Mouse (Mus musculus) CD8-positive naive resting alpha-beta T cell, adult 2 months (primary cell): ENCODE results near the gene Tmem106a.
A peak's percentile ranks its signal among the peaks of the same experiment; 100 is the strongest.
"Not testable (repeated sequence)": the region's sequence is repeated elsewhere in the genome, so short reads cannot be mapped to it uniquely, and the experiment has no call there.

Source experiments
- DNase-seq, 2 experiments: peaks; one replicate each; pipeline ENCODE4 v3.0.0; 2022; ENCODE audit warnings: low read depth in 2 of 2, low spot score in 2 of 2

Gene Tmem106a

DNA sequence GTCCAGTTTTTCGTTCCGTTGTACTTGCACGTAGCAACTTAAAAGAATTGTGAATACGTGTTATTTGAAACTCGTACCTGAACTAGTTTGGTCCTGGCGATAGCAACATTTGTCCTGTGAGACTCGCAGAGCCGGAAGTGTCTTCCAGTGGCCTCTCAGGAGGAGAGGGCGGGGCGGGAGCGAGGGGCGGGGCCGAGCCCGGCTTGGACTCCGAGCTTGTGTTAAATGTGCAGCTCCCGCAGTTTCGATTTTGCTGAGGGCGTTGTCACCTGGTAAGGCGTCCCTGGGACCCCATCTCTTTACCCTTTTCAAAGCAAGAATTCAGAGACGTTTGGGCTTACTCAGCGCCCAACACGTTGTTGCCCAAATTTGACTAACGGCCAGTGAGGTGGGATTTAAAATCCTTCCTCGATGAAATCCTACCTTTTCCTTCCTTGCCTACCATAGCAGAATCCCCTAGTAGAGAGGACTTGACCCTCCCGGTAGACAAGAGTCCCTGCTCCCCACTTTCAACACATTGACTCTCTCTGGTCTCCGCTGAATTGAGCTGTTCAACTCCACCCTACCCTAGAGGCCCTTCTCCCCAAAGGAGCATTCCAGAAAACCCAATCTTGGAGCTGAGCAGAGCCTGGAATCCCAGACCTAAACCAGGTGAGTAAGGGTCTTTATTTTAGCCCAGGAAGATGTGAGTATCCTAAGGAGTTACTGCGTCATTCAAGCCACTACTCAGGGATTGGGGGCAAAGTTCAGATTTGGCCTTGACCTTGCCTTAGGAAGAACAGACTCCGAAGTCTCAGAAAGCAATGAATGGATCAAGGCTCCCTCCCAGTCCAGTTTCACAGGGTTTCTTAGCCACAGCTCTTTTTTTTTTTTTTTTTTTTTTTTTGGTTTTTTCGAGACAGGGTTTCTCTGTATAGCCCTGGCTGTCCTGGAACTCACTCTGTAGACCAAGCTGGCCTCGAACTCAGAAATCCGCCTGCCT lies at the start of gene Tmem106a:
Gene Tmem106a, plus strand, starts transcription at position 189 of the 982 bp plus-strand sequence.
- peak; percentile 11 to 28 for DNase-seq

DNA sequence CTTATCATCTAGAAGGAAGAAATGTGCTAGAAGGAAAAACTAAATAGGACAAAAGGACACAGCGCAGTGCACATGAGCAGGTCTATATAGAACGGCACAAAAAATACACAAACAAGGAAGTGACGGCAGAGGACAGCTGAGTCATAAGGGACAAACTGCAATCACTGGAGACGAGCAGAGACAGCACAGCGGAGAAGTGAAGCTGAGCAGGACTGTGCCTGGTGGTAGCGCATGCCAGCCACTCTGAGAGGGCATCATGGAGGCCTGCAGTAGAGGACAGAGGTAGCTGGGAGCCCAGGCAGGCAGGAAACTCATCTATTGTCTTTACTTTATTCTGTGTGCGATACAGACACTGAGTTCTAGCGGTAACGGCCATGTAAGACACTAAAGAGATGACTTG lies 38.5 kb upstream of the Tmem106a start:
- no peak for DNase-seq

DNA sequence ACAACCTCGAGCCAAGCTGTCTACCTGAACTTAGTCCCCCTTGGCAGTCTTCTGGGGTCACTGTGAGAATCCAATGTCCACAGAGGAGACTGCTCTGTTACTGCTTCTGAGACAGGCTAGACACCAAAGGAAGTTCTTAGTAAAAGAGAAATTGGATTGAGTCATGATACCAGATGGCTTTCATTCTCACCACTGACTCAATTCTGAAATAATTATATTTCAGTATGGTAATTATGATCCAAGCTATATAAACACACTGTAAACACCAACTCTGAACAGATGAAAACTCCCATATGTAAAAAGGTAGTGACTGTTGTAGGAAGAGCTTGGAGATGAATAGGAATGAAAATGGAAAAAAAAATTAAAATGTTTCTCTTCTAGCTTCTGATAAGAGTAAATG lies 37.9 kb upstream of the Tmem106a start:
- no peak for DNase-seq

DNA sequence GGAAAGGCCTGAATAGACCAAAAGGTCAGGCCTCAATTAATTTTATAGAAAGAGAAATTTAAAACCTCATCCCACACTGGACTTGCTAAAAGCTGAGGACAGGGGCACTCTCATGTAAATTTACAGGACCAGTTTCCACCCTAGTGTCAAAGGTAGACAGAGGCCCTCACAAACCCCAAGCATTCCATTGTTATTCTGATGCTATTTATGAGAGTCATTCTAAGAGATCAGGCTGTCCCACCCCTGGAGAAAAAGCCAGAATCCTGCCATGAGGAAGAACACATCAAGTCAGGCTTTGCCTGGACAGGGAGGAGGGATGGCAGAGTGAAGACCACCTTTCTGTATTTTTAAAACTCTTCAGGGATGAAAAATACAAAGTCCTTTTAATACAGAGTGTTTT lies 33.5 kb upstream of the Tmem106a start:
- DNase-seq = no peak

DNA sequence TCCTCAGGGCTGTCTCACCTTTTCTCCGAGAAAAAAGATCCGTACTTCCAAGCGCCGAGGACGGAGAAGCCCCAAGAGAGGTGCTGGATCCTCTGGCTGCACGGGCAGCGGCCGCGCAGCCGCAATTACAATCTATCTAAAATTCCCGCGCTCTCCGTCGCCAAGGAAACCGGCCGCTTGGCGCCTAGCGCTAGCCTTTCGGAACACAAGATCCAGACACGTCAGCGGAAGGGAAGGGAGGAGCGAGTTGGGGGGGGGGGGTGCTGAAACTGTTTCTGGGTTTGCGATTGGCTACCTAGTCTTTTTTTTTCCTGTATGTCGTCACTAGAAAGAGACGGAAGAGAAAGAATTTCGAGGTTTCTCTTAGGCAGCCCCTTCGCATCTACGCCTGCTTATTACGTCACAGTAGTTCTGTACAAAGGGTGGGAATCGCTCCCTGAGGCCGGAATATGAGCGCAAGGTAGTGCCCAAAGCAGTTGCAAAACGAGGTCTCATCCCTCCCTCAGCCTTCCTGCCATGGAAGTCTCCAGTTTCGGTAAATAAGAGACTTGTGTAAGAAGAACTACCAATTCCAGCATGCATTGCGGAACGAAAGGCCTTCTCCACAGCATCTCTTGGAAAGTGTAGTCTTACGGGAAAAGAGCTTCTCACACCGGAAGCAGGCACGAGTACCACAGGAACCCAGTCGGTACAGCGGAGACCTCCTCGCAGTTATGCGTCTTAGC lies 30.1 kb upstream of the Tmem106a start, which contains the start of the genes Brca1 and Nbr1:
Gene Brca1, minus strand, starts transcription at position 205 of the 725 bp plus-strand sequence.
Gene Nbr1, plus strand, starts transcription at position 399 of the 725 bp plus-strand sequence.
- peak; percentile 82 to 86 for DNase-seq

DNA sequence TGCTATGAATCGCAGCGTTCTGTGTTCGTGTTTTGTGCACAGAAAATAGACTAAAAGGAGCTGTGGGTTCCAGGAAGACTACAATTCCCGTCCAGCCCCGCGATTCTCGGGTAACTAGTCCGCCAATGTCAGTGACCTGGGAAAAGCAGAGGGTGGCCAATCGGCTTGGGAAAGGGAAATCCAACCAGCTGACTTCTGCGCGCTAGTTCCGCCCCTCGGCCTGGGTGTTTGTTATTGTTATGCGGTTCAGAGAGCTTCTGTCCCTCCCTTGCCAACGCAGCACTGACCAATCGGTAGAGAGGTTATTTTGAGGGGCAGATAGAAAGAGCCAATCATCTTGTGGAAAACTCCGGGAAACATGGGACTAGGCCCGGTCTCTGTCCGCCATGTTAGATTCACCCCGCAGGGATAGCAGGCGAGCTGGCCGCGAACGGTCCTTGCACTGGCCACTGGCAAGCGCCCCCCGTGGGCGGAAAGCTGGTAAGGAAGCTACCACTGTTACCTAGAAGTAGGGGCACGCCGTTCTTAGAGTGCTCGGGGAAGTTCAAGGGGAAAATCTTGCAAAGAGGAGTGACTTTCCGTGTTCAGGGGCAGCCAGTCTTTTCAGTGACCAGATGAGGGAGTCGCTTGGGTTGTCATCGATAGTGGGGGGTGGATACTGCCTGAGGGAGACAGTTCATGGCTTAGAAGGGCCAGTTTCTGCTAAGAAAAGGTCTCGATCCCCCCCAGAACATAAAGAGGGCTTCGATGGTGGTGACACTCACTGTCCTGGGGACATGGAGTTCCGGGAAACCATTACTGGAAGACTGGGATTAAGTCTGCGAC lies 29.4 kb upstream of the Tmem106a start:
- DNase-seq = peak; percentile 95

DNA sequence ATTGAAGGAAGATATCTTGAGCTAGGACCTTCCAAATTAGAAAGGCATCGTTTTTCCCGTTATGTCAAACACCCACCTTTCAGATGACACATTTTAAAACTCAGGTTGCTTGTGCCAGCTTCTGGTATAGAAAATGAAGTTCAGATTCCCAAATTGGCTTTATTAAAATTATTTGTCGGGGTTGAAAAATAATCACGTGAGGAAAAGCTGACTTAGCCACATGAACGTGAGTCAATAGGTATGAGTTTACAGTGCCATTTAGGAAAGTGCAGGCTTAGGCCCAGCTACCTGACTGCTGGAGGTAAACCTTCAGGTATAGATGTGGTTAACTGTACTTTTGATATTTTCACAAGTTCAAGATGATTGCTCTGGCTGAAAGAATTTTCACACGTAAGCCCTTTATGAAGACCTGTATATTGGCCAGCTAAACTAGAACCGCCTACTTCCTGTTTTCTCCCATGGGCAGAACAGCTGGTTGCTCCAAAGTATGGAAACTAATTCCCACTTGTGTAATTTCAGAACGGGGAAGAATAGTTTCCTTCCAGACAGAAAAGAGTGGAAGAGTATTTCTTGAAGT lies 28.6 kb upstream of the Tmem106a start:
- no peak for DNase-seq

DNA sequence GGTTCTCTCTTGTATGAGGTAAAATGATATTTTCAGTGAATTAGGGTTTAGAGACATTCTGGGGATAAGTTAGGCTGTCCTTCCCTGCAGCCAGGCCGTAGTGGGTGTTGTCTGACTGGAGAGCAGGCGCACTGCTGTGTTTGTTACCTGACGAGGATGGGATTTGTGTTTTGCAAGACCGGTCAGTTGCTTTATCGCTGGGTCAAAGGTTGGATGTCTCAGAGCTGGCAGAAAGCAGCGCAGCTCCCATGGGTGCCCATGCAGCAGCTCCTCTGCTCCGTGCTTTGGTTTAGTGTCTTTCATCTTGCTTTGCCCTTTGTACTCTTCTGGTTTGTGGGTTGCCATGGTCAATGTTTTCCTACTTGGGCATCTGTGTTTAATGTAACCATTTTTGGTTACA lies 25.5 kb upstream of the Tmem106a start:
- DNase-seq = no peak

DNA sequence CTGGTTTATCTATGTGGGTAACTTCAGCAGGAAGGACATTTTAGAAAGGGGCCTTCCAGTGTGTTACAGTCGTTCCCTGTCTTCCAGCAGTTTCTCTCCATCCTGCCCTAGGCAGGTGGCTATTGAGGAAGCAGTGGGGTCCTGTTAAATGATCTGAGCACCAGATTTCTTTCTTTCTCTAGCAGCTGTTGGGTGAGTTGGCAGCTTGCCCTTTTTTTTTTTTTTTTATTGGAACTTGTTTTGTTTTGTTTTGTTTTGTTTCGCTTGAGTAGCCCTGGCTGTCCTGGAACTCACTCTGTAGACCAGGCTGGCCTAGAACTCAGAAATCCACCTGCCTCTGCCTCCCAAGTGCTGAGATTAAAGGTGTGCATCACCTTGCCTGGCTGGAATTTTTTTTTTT lies 25.1 kb upstream of the Tmem106a start:
- no peak for DNase-seq

DNA sequence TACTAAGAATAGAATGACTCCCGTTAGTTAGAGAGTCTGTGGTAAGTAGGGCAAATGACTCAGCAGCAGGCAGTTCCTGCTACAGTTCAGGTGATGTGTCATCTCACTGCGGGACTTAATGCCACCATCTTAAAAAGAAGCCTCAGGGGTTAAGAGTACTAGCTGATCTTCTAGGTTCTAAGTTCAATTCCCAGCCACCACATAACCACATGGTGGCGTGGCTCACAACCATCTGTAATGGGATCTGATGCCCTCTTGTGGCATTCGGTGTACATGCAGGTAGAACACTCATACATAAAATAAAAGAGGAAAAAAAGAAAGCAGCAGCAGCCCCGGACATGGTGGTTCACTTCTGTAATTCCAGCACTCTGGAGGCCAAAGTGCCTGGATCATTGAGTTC lies 19.7 kb upstream of the Tmem106a start:
- DNase-seq = peak; percentile 56 to 73

DNA sequence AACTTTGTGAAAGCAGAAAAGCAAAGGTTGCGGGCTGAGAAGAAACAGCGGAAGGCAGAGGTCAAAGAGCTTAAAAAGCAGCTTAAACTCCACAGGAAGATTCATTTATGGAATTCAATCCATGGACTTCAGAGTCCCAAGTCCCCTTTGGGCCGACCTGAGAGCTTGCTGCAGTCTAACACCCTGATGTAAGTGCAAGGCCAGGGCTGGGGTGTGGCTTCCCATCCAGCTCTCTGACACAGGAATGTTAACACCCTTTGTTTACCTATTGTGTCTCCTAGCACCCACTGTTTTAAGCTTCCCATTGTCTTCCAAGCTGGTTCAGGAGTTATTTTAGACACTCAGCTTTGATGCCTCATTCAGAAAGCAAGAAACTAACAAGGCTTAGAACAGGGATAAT lies 13.6 kb upstream of the Tmem106a start:
- DNase-seq = no peak

DNA sequence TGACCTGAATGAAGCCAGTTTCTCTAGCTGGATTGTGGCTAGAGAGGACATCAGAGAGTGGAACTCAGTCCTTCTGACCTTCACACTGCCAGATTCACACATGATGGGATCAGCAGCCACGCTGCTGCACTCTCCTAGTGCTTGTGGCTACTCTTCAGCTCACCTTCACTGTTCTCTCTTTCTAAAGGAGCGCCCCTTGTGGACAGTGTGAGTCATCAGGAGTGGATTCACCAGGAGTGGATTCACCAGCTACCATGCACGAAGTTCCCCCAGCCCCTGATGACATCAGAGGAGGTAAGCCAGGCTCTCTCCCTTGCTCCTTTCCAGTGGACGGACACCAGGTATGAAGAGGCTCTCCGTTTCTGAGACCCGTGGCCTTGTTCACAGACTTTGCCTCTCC lies 5.9 kb upstream of the Tmem106a start:
- no peak for DNase-seq

DNA sequence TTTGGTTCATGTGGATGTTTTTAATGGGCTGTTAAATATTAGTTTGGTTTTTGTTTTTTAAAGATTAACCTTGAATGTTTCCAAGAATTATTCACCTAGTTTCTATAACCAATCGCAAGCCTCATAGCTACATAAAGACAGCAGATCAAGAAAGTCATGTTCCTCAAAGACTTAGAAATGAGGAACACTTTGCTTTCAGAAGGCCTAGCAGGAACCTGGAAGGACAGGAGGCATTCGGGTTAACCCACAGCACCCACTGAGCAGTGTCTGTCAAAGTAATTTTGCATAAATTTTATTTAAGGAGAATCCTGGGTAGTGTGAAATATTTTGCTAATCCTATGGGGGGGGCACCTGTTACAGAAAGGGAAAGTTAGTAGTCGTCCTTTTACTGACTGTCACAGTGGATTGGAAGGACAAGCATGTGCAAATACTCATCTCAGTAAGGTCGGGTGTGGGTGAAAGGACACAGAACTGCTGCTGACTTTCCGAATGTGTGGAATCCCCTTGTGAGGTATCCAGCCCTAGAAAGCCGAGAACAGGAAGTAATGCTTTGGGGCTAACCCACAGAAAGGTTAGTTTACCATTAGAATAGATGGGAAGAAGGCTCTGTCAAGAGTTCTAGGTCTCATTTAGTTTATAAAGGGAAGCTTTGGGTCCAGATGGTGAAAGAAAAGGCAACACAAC lies 819 bp upstream of the Tmem106a start:
- no peak for DNase-seq

DNA sequence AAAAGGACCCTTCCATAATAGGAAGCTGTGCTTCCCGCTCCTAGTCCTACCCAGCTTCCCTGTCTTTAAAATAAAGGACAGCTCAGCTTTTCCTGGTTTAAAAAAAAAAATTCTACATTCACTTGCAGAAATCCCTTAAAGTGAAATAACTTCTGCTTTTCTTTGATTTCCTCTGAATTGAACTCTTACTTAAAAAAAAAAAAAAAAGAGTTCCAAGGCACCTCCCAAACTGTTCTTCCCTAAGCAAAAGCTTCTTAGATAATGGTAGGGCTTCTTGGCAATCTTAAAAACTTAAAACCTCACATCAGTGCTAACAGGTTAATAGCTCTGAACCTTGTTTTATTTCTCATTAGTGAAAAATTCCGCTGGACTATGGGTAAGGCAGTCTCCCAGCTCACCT lies 1.2 kb downstream of the Tmem106a start:
- no peak for DNase-seq

DNA sequence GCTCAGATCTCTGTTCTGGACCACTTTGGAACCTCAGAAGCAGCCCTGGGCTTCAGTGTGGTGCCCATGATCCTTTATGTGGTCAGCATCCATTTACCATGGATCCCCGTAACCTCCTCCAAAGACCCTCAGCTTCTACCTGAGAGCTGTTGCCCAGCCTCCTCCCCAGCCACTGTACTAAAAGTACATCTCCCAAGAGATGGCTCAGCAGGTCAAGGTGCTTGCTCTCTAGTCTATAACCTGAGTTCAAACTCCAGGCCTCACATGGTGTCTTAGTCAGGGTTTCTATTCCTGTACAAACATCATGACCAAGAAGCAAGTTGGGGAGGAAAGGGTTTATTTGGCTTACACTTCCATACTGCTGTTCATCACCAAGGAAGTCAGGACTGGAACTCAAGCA lies 3.0 kb downstream of the Tmem106a start:
- not testable (repeated sequence) for DNase-seq

DNA sequence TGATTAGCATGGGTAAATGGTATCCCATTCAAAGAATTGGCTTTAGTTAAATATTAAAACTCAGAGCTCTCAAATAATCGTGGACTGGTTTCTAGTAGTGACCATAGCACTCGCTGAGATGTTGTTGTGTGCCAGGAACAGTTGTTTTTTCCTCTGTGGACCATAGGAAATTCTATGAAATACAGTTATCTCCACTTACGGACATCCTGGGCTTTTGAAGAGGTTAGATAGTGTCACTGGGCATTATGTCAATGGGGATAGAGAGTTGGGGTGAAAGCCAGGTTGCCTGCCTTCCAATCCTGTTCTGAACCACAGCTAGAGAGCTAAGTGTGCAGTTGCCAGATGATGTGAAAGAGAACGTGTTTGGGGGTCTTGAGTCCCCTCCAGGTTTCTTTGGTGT lies 3.8 kb downstream of the Tmem106a start:
- DNase-seq = no peak

DNA sequence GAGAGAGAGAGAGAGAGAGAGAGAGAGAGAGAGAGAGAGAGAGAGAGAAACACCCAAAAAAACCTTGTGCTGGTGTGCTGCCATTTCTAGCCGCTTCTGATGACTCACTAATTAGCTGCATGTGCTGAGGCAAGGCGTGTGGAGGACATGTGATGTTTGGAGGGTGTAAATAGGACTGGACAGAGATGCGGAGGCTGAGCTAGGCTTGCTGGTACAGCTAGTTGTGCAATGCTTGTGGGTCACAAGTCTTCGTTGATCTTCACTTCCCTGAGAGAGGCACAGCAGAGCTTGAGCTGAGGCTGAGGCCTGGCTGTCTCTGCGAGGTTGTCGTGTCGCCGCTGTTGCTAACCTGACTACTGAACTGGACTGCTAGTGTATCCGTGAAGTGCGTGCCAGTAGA lies 5.6 kb downstream of the Tmem106a start:
- no peak for DNase-seq

DNA sequence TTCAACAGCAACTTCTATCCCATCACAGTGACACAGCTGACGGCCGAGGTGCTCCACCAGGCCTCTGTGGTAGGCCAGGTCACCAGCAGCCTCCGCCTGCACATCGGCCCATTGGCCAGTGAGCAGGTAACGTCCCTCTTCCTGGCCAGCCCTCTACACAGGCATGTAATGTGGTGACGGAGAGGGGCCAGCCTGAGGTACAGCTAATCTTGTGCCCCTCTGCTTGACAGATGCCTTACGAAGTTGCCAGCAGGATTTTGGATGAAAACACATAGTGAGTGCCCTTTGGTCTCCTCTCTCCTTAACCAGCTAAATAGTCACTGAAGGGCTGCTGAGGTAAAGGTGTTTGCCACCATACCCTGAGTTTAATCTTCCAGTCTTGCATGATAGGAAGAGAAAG lies 6.8 kb downstream of the Tmem106a start:
- DNase-seq = no peak

DNA sequence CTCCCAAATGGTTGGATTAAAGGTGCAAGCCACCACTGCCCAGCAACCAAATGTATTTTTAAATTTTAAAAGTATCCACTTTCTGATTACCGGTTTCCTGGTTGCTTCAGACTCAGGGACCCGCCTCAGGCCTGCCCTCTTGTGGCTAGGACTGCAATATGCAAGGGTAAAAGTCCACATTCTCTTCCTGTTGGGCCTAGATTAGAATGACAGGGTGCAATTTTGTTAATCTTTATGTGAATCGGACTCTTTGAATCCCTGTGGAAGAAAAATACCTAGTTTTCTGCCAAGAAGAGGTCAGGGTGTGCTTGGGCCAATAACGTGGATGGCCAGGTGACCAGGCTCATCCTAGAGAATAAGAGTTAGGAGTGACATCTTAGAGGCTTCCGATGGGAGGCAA lies 7.4 kb downstream of the Tmem106a start:
- peak; percentile 31 to 68 for DNase-seq

DNA sequence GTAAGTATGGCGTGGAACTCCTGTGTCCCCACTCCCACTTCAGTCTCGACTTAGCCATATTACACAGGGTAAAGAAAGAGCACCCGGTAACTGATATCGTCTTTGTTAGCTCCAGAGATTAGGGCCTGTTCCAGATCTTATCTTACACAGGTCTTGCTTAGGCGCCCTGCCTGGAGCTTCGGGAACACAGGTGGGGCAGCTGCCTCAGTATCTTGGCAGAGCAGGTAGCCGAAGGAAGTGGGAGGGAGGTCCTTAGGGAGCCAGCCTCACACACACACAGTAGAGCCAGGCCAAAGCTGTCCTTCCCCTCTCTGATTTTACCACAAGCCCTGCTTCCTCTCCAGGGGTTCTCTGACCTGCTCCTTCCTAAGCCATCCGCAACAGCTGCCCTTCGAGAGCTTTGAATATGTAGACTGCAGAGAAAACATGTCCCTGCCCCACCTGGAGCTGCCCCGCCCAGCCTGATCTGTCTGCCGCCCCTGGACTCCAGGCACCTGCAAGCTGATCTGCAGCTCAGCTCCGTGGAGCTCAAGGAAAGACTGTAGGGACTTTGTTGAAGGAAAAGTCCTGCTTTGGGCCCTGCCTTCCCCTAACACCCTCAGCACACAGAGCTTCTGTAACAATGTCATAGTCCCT lies 8.1 kb downstream of the Tmem106a start:
- no peak for DNase-seq
